Mouse (Mus musculus): Measurements from ENCODE around the gene Wdr66.

DNA sequence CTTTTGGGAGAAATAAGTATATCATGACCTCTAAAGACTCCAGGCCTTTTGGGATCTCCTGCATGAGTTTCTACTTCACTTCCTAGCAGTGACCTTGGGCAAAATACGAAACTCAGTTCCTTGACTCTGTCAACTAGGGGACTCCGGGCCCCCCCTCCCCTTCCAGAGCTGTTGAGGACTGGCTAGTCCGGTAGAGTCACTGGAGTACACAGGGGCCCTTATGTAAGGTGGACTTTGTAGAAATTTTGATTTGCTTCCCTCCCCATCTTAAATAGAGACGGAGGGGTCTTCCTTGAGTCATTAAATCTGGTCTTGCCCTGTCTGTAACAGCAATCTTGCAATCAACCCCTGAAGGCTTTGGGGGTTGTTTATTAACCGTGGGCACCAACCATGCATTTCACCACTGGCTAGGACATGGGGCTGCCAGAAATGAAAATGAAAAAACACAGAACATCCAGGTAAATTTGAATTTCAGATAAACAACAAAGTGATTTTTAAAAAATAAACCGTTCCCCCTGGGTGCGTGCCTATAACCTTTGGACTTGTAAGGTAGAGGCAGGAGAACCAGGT lies 94.9 kb downstream of the Wdr66 start:
- TF ChIP-seq CTCF (IDR thresholded peaks at IDR 0.05; ENCODE audit: extremely low read depth, insufficient read depth, insufficient read length, insufficient replicate concordance) (no peak), POLR2A (IDR thresholded peaks at IDR 0.05; ENCODE audit: low read depth, low read length) (no peak)

Measured in spleen, adult 2 months (tissue).